8 mouse cellular contexts compared by ENCODE assay signal in genomic region chr7:19664455-19664954, GRCm38 (mm10). TPM values are rescaled to one million over a fixed set of nuclear protein-coding genes. Genes with fewer than 3 reads are reported as not detected.
DNase-seq lines count a peak whose midpoint lies in the region; ATAC-seq and TF ChIP-seq lines count a peak whose summit lies in the region.

No protein-coding gene starts in this region.

- peak overlapping the region; percentile 91 for H3K4me2 ChIP-seq in kidney, postnatal 0 days (ENCODE audit: low read length)
- peak overlapping the region; percentile 92 for H3K4me2 ChIP-seq in hindbrain, embryonic 13.5 days
- peak overlapping the region; percentile 76 for H3K4me2 ChIP-seq in midbrain, embryonic 15.5 days

- peak overlapping the region; percentile 83 for H3K27ac ChIP-seq in kidney, postnatal 0 days
- peak overlapping the region; percentile 94 for H3K27ac ChIP-seq in hindbrain, embryonic 13.5 days
- H3K27ac ChIP-seq in midbrain, embryonic 15.5 days = peak overlapping the region; percentile 89

- no peaks in the 10 kb centered on the region for H3K9me3 ChIP-seq in kidney, postnatal 0 days (replicated peaks; ENCODE audit: low read length)
- no peaks in the 10 kb centered on the region for H3K9me3 ChIP-seq in hindbrain, embryonic 13.5 days
- no peaks in the 10 kb centered on the region for H3K9me3 ChIP-seq in midbrain, embryonic 15.5 days

- peaks cover 4% of the 10 kb centered on the region for H3K36me3 ChIP-seq in kidney, postnatal 0 days (ENCODE audit: insufficient read depth, low read length)
- peaks cover 22% of the 10 kb centered on the region for H3K36me3 ChIP-seq in hindbrain, embryonic 13.5 days
- no peaks in the 10 kb centered on the region for H3K36me3 ChIP-seq in midbrain, embryonic 15.5 days (replicated peaks)

- DNase-seq in kidney, postnatal 0 days (ENCODE audit: low spot score) = no peak
- no peak for DNase-seq in kidney, adult 11 months
- DNase-seq in spleen, postnatal 36 days (ENCODE audit: low spot score in 2 of 2) = no peak
- no peak for DNase-seq in ovary, postnatal 10 days (ENCODE audit: low spot score)
- no peak for DNase-seq in cerebellum, adult 11 months

- H3K27me3 ChIP-seq in kidney, postnatal 0 days (ENCODE audit: insufficient read depth, low read length) = no peaks in the 10 kb centered on the region
- no peaks in the 10 kb centered on the region for H3K27me3 ChIP-seq in hindbrain, embryonic 13.5 days
- H3K27me3 ChIP-seq in midbrain, embryonic 15.5 days (replicated peaks) = no peaks in the 10 kb centered on the region

- H3K9ac ChIP-seq in kidney, postnatal 0 days (ENCODE audit: low read depth, low read length) = peak overlapping the region; percentile 98
- peak overlapping the region; percentile 99 for H3K9ac ChIP-seq in hindbrain, embryonic 13.5 days
- peak overlapping the region; percentile 98 for H3K9ac ChIP-seq in midbrain, embryonic 15.5 days

- under 1% methylated on average over 34 of the region's 37 CpGs for WGBS in kidney, postnatal 0 days
- WGBS in hindbrain, embryonic 13.5 days = under 1% methylated on average over 37 of the region's 37 CpGs
- under 1% methylated on average over 35 of the region's 37 CpGs for WGBS in midbrain, embryonic 15.5 days

- TF ChIP-seq CTCF in kidney, postnatal 0 days (IDR thresholded peaks at IDR 0.05; ENCODE audit: low read depth) = no peak

- no peak for ATAC-seq in kidney, postnatal 0 days (replicated peaks; ENCODE audit: low FRiP score, low read depth)
- ATAC-seq in common myeloid progenitor, adult 5-6 weeks (replicated peaks; ENCODE audit: low read depth, poor library complexity, severe bottlenecking) = peak; percentile 1; the same call in 1 of the 2 replicates
- ATAC-seq in hindbrain, embryonic 13.5 days (ENCODE audit: low FRiP score) = peak; percentile 69
- peak; percentile 65 for ATAC-seq in midbrain, embryonic 15.5 days (replicated peaks)

- H3K4me1 ChIP-seq in kidney, postnatal 0 days (replicated peaks; ENCODE audit: insufficient read depth, low read length) = peaks cover 13% of the 10 kb centered on the region
- peaks cover 46% of the 10 kb centered on the region for H3K4me1 ChIP-seq in hindbrain, embryonic 13.5 days (replicated peaks)
- peaks cover 32% of the 10 kb centered on the region for H3K4me1 ChIP-seq in midbrain, embryonic 15.5 days

- H3K4me3 ChIP-seq in kidney, postnatal 0 days (replicated peaks; ENCODE audit: low read depth, low read length) = peak overlapping the region; percentile 100
- peak overlapping the region; percentile 100 for H3K4me3 ChIP-seq in hindbrain, embryonic 13.5 days
- peak overlapping the region; percentile 95 for H3K4me3 ChIP-seq in midbrain, embryonic 15.5 days

RNA-seq across cellular contexts. Expression of gene Clptm1, which starts 0.3 kb away (rescaled TPM):
- polyA plus RNA-seq in kidney, postnatal 0 days (2015; fragmentation: Nextera tagmentation; extraction: Ambion mirVana) = 96.9 and 97.8 TPM in 2 replicates
- total RNA-seq in common myeloid progenitor, adult 5-6 weeks (2017) = 28.0 and 29.1 TPM in 2 replicates
- 108 and 109 TPM in 2 replicates for polyA plus RNA-seq in hindbrain, embryonic 13.5 days (2015; fragmentation: Nextera tagmentation; extraction: Ambion mirVana)
- 129 and 135 TPM in 2 replicates for polyA plus RNA-seq in midbrain, embryonic 15.5 days (2015; fragmentation: Nextera tagmentation; extraction: Ambion mirVana)

RNA-seq across cellular contexts. Expression of gene Apoc2, which starts 13.2 kb away (rescaled TPM):
- 1.8 and 2.4 TPM in 2 replicates for polyA plus RNA-seq in kidney, postnatal 0 days (2015; fragmentation: Nextera tagmentation; extraction: Ambion mirVana)
- not detected in 2 replicates for total RNA-seq in common myeloid progenitor, adult 5-6 weeks (2017)
- 0.56 TPM in 1 of 2 replicates, not detected in the other for polyA plus RNA-seq in hindbrain, embryonic 13.5 days (2015; fragmentation: Nextera tagmentation; extraction: Ambion mirVana)
- 1.2 TPM in 1 of 2 replicates, not detected in the other for polyA plus RNA-seq in midbrain, embryonic 15.5 days (2015; fragmentation: Nextera tagmentation; extraction: Ambion mirVana)

RNA-seq across cellular contexts. Expression of gene Gm44805, which starts 16.7 kb away (rescaled TPM):
- polyA plus RNA-seq in kidney, postnatal 0 days (2015; fragmentation: Nextera tagmentation; extraction: Ambion mirVana) = 0.79 TPM in 1 of 2 replicates, not detected in the other
- total RNA-seq in common myeloid progenitor, adult 5-6 weeks (2017) = not detected in 2 replicates
- not detected in 2 replicates for polyA plus RNA-seq in hindbrain, embryonic 13.5 days (2015; fragmentation: Nextera tagmentation; extraction: Ambion mirVana)
- not detected in 2 replicates for polyA plus RNA-seq in midbrain, embryonic 15.5 days (2015; fragmentation: Nextera tagmentation; extraction: Ambion mirVana)

RNA-seq across cellular contexts. Expression of gene Apoc4, which starts 16.8 kb away (rescaled TPM):
- 0.26 and 0.60 TPM in 2 replicates for polyA plus RNA-seq in kidney, postnatal 0 days (2015; fragmentation: Nextera tagmentation; extraction: Ambion mirVana)
- not detected in 2 replicates for total RNA-seq in common myeloid progenitor, adult 5-6 weeks (2017)
- 0.12 TPM in 1 of 2 replicates, not detected in the other for polyA plus RNA-seq in hindbrain, embryonic 13.5 days (2015; fragmentation: Nextera tagmentation; extraction: Ambion mirVana)
- polyA plus RNA-seq in midbrain, embryonic 15.5 days (2015; fragmentation: Nextera tagmentation; extraction: Ambion mirVana) = not detected in 2 replicates

RNA-seq across cellular contexts. Expression of gene Apoc1, which starts 28.0 kb away (rescaled TPM):
- polyA plus RNA-seq in kidney, postnatal 0 days (2015; fragmentation: Nextera tagmentation; extraction: Ambion mirVana) = 37.1 and 48.4 TPM in 2 replicates
- total RNA-seq in common myeloid progenitor, adult 5-6 weeks (2017) = 7.3 TPM in 1 of 2 replicates, not detected in the other
- polyA plus RNA-seq in hindbrain, embryonic 13.5 days (2015; fragmentation: Nextera tagmentation; extraction: Ambion mirVana) = 2.7 and 3.8 TPM in 2 replicates
- polyA plus RNA-seq in midbrain, embryonic 15.5 days (2015; fragmentation: Nextera tagmentation; extraction: Ambion mirVana) = 1.5 and 1.6 TPM in 2 replicates
